In genomic region chr1:172296816-172297510, GRCm38 (mm10) we compare ENCODE assay signal across 9 mouse cellular contexts. TPM values are rescaled to one million over a fixed set of nuclear protein-coding genes. Genes with fewer than 3 reads are reported as not detected.
DNase-seq lines count a peak whose midpoint lies in the region; ATAC-seq and TF ChIP-seq lines count a peak whose summit lies in the region.
"Had no signal": no experiment of that assay in that cellular context is flagged by ENCODE, and none has a peak within 500 bp of the region (broad histone marks: within the 10 kb centered on the region; RNA-seq: fewer than 3 reads in every experiment).

No protein-coding gene starts in this region.

- 59% methylated on average over 6 of the region's 6 CpGs for WGBS in hindbrain, postnatal 0 days
- WGBS in midbrain, postnatal 0 days, result 66% methylated on average over 6 of the region's 6 CpGs

- peak; percentile 21 for DNase-seq in kidney, postnatal 14 days
- DNase-seq in kidney, adult 8-10 months, result no peak
- DNase-seq in gastrocnemius, postnatal 25 days, result peak; percentile 81
- peak; percentile 43 for DNase-seq in hindbrain, postnatal 0 days (ENCODE audit: low spot score)
- no peak for DNase-seq in midbrain, postnatal 0 days (ENCODE audit: low spot score)
- no peak for DNase-seq in ovary, postnatal 36 days (ENCODE audit: low spot score)
- no peak for DNase-seq in right cerebral cortex, postnatal 14 days
- no peak for DNase-seq in right cerebral cortex, postnatal 25 days

- TF ChIP-seq CTCF in hindbrain, postnatal 0 days (IDR thresholded peaks at IDR 0.05; ENCODE audit: low read depth), result no peak
- TF ChIP-seq CTCF in midbrain, postnatal 0 days (IDR thresholded peaks at IDR 0.05), result no peak

- H3K4me3 ChIP-seq in hindbrain, postnatal 0 days (ENCODE audit: low read length), result peak overlapping the region; percentile 39
- H3K4me3 ChIP-seq in midbrain, postnatal 0 days (ENCODE audit: low read depth, low read length), result peak overlapping the region; percentile 28

- H3K4me1 ChIP-seq in hindbrain, postnatal 0 days (ENCODE audit: insufficient read depth, low read length), result peaks cover 20% of the 10 kb centered on the region
- H3K4me1 ChIP-seq in midbrain, postnatal 0 days (ENCODE audit: insufficient read depth, low read length), result 0 out of 2 replicates have a peak, but pooled peaks cover 4% of the 10 kb centered on the region

- no peaks in the 10 kb centered on the region for H3K27me3 ChIP-seq in hindbrain, postnatal 0 days (ENCODE audit: insufficient read depth, low read length)
- H3K27me3 ChIP-seq in midbrain, postnatal 0 days (ENCODE audit: insufficient read depth, low read length), result no peaks in the 10 kb centered on the region

- no peaks in the 10 kb centered on the region for H3K36me3 ChIP-seq in hindbrain, postnatal 0 days (ENCODE audit: insufficient read depth, low read length)
- no peaks in the 10 kb centered on the region for H3K36me3 ChIP-seq in midbrain, postnatal 0 days (ENCODE audit: insufficient read depth, low read length)
- H3K36me3 ChIP-seq: G1E had no signal

- H3K9ac ChIP-seq in hindbrain, postnatal 0 days (replicated peaks; ENCODE audit: low read length), result peak overlapping the region; percentile 61
- H3K9ac ChIP-seq in midbrain, postnatal 0 days (replicated peaks; ENCODE audit: low read length, poor library complexity, severe bottlenecking), result peak overlapping the region; percentile 46

- peak overlapping the region; percentile 53 for H3K4me2 ChIP-seq in hindbrain, postnatal 0 days (ENCODE audit: low read depth, low read length)
- peak overlapping the region; percentile 38 for H3K4me2 ChIP-seq in midbrain, postnatal 0 days (ENCODE audit: low read depth, low read length, poor library complexity, severe bottlenecking)

- H3K27ac ChIP-seq in hindbrain, postnatal 0 days, result peak overlapping the region; percentile 87
- peak overlapping the region; percentile 80 for H3K27ac ChIP-seq in midbrain, postnatal 0 days (ENCODE audit: low read depth, low read length)

- H3K9me3 ChIP-seq in hindbrain, postnatal 0 days (ENCODE audit: low read length), result no peaks in the 10 kb centered on the region
- H3K9me3 ChIP-seq in midbrain, postnatal 0 days (ENCODE audit: low read length), result no peaks in the 10 kb centered on the region
- H3K9me3 ChIP-seq: G1E had no signal

- no peak for ATAC-seq in hindbrain, postnatal 0 days
- ATAC-seq in midbrain, postnatal 0 days (ENCODE audit: low FRiP score), result no peak

RNA-seq across cellular contexts. Expression of gene Atp1a2, which starts 0.9 kb away (rescaled TPM):
- 1,000 to 10,000 TPM; 1,026 to 1,397 TPM for total RNA-seq in gastrocnemius, postnatal 25 days (2021)
- total RNA-seq in hindbrain, postnatal 0 days (2014; rRNA removed), result 546 and 572 TPM in 2 replicates
- polyA plus RNA-seq in hindbrain, postnatal 0 days (2015; fragmentation: Nextera tagmentation; extraction: Ambion mirVana), result 119 and 123 TPM in 2 replicates
- total RNA-seq in midbrain, postnatal 0 days (2014; rRNA removed), result 398 and 409 TPM in 2 replicates
- polyA plus RNA-seq in midbrain, postnatal 0 days (2015; fragmentation: Nextera tagmentation; extraction: Ambion mirVana), result 94.4 and 100 TPM in 2 replicates
- polyA plus RNA-seq: G1E had no signal

RNA-seq across cellular contexts. Expression of gene Kcnj9, which starts 32.2 kb away (rescaled TPM):
- not detected for total RNA-seq in gastrocnemius, postnatal 25 days (2021)
- total RNA-seq in hindbrain, postnatal 0 days (2014; rRNA removed), result 8.0 and 9.8 TPM in 2 replicates
- polyA plus RNA-seq in hindbrain, postnatal 0 days (2015; fragmentation: Nextera tagmentation; extraction: Ambion mirVana), result 3.6 and 4.2 TPM in 2 replicates
- 13.9 and 14.1 TPM in 2 replicates for total RNA-seq in midbrain, postnatal 0 days (2014; rRNA removed)
- polyA plus RNA-seq in midbrain, postnatal 0 days (2015; fragmentation: Nextera tagmentation; extraction: Ambion mirVana), result 5.8 and 6.7 TPM in 2 replicates
- total RNA-seq: G1E had no signal
- polyA plus RNA-seq: G1E had no signal

RNA-seq across cellular contexts. Expression of gene Igsf8, which starts 35.5 kb away (rescaled TPM):
- 10 to 100 TPM in 1 of 2 experiments, 1 to 10 TPM in 1; 9.2 to 10.7 TPM for total RNA-seq in gastrocnemius, postnatal 25 days (2021)
- 136 and 150 TPM in 2 replicates for total RNA-seq in hindbrain, postnatal 0 days (2014; rRNA removed)
- 90.2 and 90.8 TPM in 2 replicates for polyA plus RNA-seq in hindbrain, postnatal 0 days (2015; fragmentation: Nextera tagmentation; extraction: Ambion mirVana)
- total RNA-seq in midbrain, postnatal 0 days (2014; rRNA removed), result 114 and 115 TPM in 2 replicates
- polyA plus RNA-seq in midbrain, postnatal 0 days (2015; fragmentation: Nextera tagmentation; extraction: Ambion mirVana), result 79.6 and 88.8 TPM in 2 replicates

RNA-seq across cellular contexts. Expression of gene Atp1a4, which starts 38.7 kb away (rescaled TPM):
- total RNA-seq in gastrocnemius, postnatal 25 days (2021), result under 1 TPM; 0.59 to 0.88 TPM
- 0.10 TPM in 1 of 2 replicates, not detected in the other for total RNA-seq in hindbrain, postnatal 0 days (2014; rRNA removed)
- polyA plus RNA-seq in hindbrain, postnatal 0 days (2015; fragmentation: Nextera tagmentation; extraction: Ambion mirVana), result 0.05 TPM in 1 of 2 replicates, not detected in the other
- total RNA-seq in midbrain, postnatal 0 days (2014; rRNA removed), result 0.05 and 0.14 TPM in 2 replicates
- polyA plus RNA-seq in midbrain, postnatal 0 days (2015; fragmentation: Nextera tagmentation; extraction: Ambion mirVana), result 0.05 TPM in 1 of 2 replicates, not detected in the other
- polyA plus RNA-seq: G1E had no signal

RNA-seq across cellular contexts. Expression of gene Kcnj10, which starts 44.0 kb away (rescaled TPM):
- total RNA-seq in gastrocnemius, postnatal 25 days (2021), result under 1 TPM; 0.08 to 0.13 TPM
- 8.6 and 10.0 TPM in 2 replicates for total RNA-seq in hindbrain, postnatal 0 days (2014; rRNA removed)
- polyA plus RNA-seq in hindbrain, postnatal 0 days (2015; fragmentation: Nextera tagmentation; extraction: Ambion mirVana), result 5.4 and 5.6 TPM in 2 replicates
- total RNA-seq in midbrain, postnatal 0 days (2014; rRNA removed), result 6.1 and 6.6 TPM in 2 replicates
- 3.6 and 3.9 TPM in 2 replicates for polyA plus RNA-seq in midbrain, postnatal 0 days (2015; fragmentation: Nextera tagmentation; extraction: Ambion mirVana)
- polyA plus RNA-seq: G1E had no signal

Comparison
In these comparisons a context has a peak if more than half of its experiments do, and no peak if none do; other contexts are left out.
1. DNase-seq: peak in kidney, postnatal 14 days (single experiment), gastrocnemius, postnatal 25 days (single experiment) and hindbrain, postnatal 0 days (single experiment); none in kidney, adult 8-10 months (0 of 2), midbrain, postnatal 0 days (single experiment), ovary, postnatal 36 days (single experiment), right cerebral cortex, postnatal 14 days (single experiment) and right cerebral cortex, postnatal 25 days (single experiment).